Mouse (Mus musculus): ENCODE measurements around the gene Polr2b. TPM values are rescaled to one million over a fixed set of nuclear protein-coding genes. Genes with fewer than 3 reads are reported as not detected.
A peak's percentile ranks its signal among the peaks of the same experiment; 100 is the strongest.

Polr2b gene
- polyA plus RNA-seq (2015; fragmentation: Nextera tagmentation; extraction: Ambion mirVana): 46.1 and 49.7 TPM in 2 replicates

- H3K4me3 ChIP-seq (replicated peaks; ENCODE audit: low read depth, low read length): peak within 1 kb of the TSS; percentile 80
- TF ChIP-seq CTCF (IDR thresholded peaks at IDR 0.05; ENCODE audit: low read depth): peak; percentile 17; the same call in 1 of the 2 replicates
- H3K4me2 ChIP-seq (ENCODE audit: low read length): peak within 1 kb of the TSS; percentile 100
- DNase-seq (ENCODE audit: low spot score): peak; percentile 98
- H3K9ac ChIP-seq (ENCODE audit: low read depth, low read length): peak within 1 kb of the TSS; percentile 95
- H3K4me1 ChIP-seq (replicated peaks; ENCODE audit: insufficient read depth, low read length): peaks cover 11% of the 10 kb centered on the region; the same call in 1 of the 2 replicates
- peak; percentile 96 for ATAC-seq (replicated peaks; ENCODE audit: low FRiP score, low read depth)
- no peaks in the 10 kb centered on the region for H3K27me3 ChIP-seq (ENCODE audit: insufficient read depth, low read length)
- peaks cover 10% of the 10 kb centered on the region for H3K36me3 ChIP-seq (ENCODE audit: insufficient read depth, low read length)
- WGBS: under 1% methylated on average over 85 of the region's 85 CpGs
- H3K27ac ChIP-seq: peak within 1 kb of the TSS; percentile 93
- no peaks in the 10 kb centered on the region for H3K9me3 ChIP-seq (replicated peaks; ENCODE audit: low read length)
These were observed at the start of gene Polr2b, which contains the start of gene Noa1 for GRCm38 (mm10) chr5:77309924-77310772. Gene Polr2b, plus strand, starts transcription at chr5:77310147. Gene Noa1, minus strand, starts transcription at chr5:77310084.

- ATAC-seq (replicated peaks; ENCODE audit: low FRiP score, low read depth): no peak
- no peaks in the 10 kb centered on the region for H3K27me3 ChIP-seq (ENCODE audit: insufficient read depth, low read length)
- H3K9me3 ChIP-seq (replicated peaks; ENCODE audit: low read length): no peaks in the 10 kb centered on the region
- H3K4me3 ChIP-seq (replicated peaks; ENCODE audit: low read depth, low read length): no peak overlapping the region
- H3K9ac ChIP-seq (ENCODE audit: low read depth, low read length): no peak overlapping the region
- no peaks in the 10 kb centered on the region for H3K36me3 ChIP-seq (ENCODE audit: insufficient read depth, low read length)
- H3K4me1 ChIP-seq (replicated peaks; ENCODE audit: insufficient read depth, low read length): no peaks in the 10 kb centered on the region
- no peak overlapping the region for H3K4me2 ChIP-seq (ENCODE audit: low read length)
- TF ChIP-seq CTCF (IDR thresholded peaks at IDR 0.05; ENCODE audit: low read depth): no peak
- no peak overlapping the region for H3K27ac ChIP-seq
- 80% methylated on average over 4 of the region's 4 CpGs for WGBS
- DNase-seq (ENCODE audit: low spot score): no peak
These were observed 48.8 kb upstream of the Polr2b start for GRCm38 (mm10) chr5:77261137-77261536.

- Histone ChIP-seq H3K9me3 (replicated peaks; ENCODE audit: low read length) (no peaks in the 10 kb centered on the region), H3K4me1 (replicated peaks; ENCODE audit: insufficient read depth, low read length) (no peaks in the 10 kb centered on the region), H3K4me2 (ENCODE audit: low read length) (no peak overlapping the region), H3K27ac (no peak overlapping the region), H3K36me3 (ENCODE audit: insufficient read depth, low read length) (no peaks in the 10 kb centered on the region), H3K9ac (ENCODE audit: low read depth, low read length) (no peak overlapping the region), H3K4me3 (replicated peaks; ENCODE audit: low read depth, low read length) (no peak overlapping the region), H3K27me3 (ENCODE audit: insufficient read depth, low read length) (no peaks in the 10 kb centered on the region)
- ATAC-seq (replicated peaks; ENCODE audit: low FRiP score, low read depth): no peak
- no peak for DNase-seq (ENCODE audit: low spot score)
- TF ChIP-seq CTCF (IDR thresholded peaks at IDR 0.05; ENCODE audit: low read depth): no peak
- 87% methylated on average over 5 of the region's 5 CpGs for WGBS
These were observed 47.8 kb upstream of the Polr2b start for GRCm38 (mm10) chr5:77262105-77262504.

- Histone ChIP-seq H3K4me2 (ENCODE audit: low read length) (peak within 1 kb of the TSS; percentile 77), H3K4me1 (replicated peaks; ENCODE audit: insufficient read depth, low read length) (0 out of 2 replicates have a peak, but pooled peaks cover 4% of the 10 kb centered on the region), H3K9me3 (replicated peaks; ENCODE audit: low read length) (no peaks in the 10 kb centered on the region), H3K27ac (peak within 1 kb of the TSS; percentile 99), H3K4me3 (replicated peaks; ENCODE audit: low read depth, low read length) (peak within 1 kb of the TSS; percentile 94), H3K27me3 (ENCODE audit: insufficient read depth, low read length) (no peaks in the 10 kb centered on the region), H3K9ac (ENCODE audit: low read depth, low read length) (peak within 1 kb of the TSS; percentile 98), H3K36me3 (ENCODE audit: insufficient read depth, low read length) (peaks cover 13% of the 10 kb centered on the region)
- no peak for TF ChIP-seq CTCF (IDR thresholded peaks at IDR 0.05; ENCODE audit: low read depth)
- ATAC-seq (replicated peaks; ENCODE audit: low FRiP score, low read depth) (peak; percentile 87), DNase-seq (ENCODE audit: low spot score) (peak; percentile 86)
- WGBS: under 1% methylated on average over 38 of the region's 78 CpGs
These were observed 44.8 kb upstream of the Polr2b start, which contains the start of gene Rest for GRCm38 (mm10) chr5:77265081-77265670. Gene Rest, plus strand, starts transcription at chr5:77265491.

- H3K4me3 ChIP-seq (replicated peaks; ENCODE audit: low read depth, low read length): peak overlapping the region; percentile 94
- peak overlapping the region; percentile 99 for H3K27ac ChIP-seq
- TF ChIP-seq CTCF (IDR thresholded peaks at IDR 0.05; ENCODE audit: low read depth): no peak
- H3K4me1 ChIP-seq (replicated peaks; ENCODE audit: insufficient read depth, low read length): 0 out of 2 replicates have a peak, but pooled peaks cover 4% of the 10 kb centered on the region
- no peaks in the 10 kb centered on the region for H3K27me3 ChIP-seq (ENCODE audit: insufficient read depth, low read length)
- WGBS: 0% methylated on average over 48 of the region's 53 CpGs
- H3K36me3 ChIP-seq (ENCODE audit: insufficient read depth, low read length): peaks cover 14% of the 10 kb centered on the region
- peak overlapping the region; percentile 98 for H3K9ac ChIP-seq (ENCODE audit: low read depth, low read length)
- DNase-seq (ENCODE audit: low spot score) (peak; percentile 87), ATAC-seq (replicated peaks; ENCODE audit: low FRiP score, low read depth) (peak; percentile 95)
- no peaks in the 10 kb centered on the region for H3K9me3 ChIP-seq (replicated peaks; ENCODE audit: low read length)
- H3K4me2 ChIP-seq (ENCODE audit: low read length): peak overlapping the region; percentile 77
These were observed 44.3 kb upstream of the Polr2b start for GRCm38 (mm10) chr5:77265671-77266065.
